ENCODE assay signal across 29 mouse cellular contexts in the genomic region with DNA sequence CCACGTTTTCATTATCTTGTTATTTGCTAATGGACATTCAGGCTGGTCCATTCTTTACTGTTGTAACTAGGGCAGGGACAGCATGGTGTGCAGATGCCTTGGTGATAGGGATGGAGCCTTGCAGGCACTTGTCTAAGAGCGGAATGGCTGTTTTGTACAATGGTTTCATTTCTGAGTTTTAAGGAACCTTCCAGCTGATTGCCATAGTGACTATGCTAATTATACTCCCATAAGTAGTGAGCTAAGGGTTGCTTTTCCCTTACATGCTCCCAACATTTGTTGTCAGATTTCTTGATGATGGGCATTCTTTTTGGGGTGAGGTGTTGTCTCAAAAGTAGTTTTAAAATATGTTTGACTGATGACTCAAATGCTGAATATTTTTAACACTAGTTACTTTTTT. TPM values are rescaled to one million over a fixed set of nuclear protein-coding genes. Genes with fewer than 3 reads are reported as not detected.
DNase-seq lines count a peak whose midpoint lies in the region; ATAC-seq lines count a peak whose summit lies in the region.
"Had no signal": no experiment of that assay in that cellular context is flagged by ENCODE, and none has a peak within 500 bp of the region (broad histone marks: within the 10 kb centered on the region; RNA-seq: fewer than 3 reads in every experiment).

No protein-coding gene starts in this region.

- H3K4me2 ChIP-seq in midbrain, embryonic 11.5 days = no peak overlapping the region
- H3K4me2 ChIP-seq in midbrain, embryonic 14.5 days (ENCODE audit: low read length) = no peak overlapping the region
- H3K4me2 ChIP-seq: embryonic facial prominence, embryonic 13.5 days; embryonic facial prominence, embryonic 15.5 days; forebrain, embryonic 12.5 days; forebrain, embryonic 15.5 days had no signal

- whole genome bisulfite sequencing in midbrain, embryonic 11.5 days = 85% methylated on average over 2 of the region's 2 CpGs
- WGBS in midbrain, embryonic 14.5 days = 75% methylated on average over 2 of the region's 2 CpGs

- H3K27me3 ChIP-seq in midbrain, embryonic 11.5 days (ENCODE audit: control insufficient read depth, insufficient read depth, low read length) = no peaks in the 10 kb centered on the region
- H3K27me3 ChIP-seq in midbrain, embryonic 14.5 days (ENCODE audit: control insufficient read depth, insufficient read depth, low read length) = no peaks in the 10 kb centered on the region
- H3K27me3 ChIP-seq: CH12.LX; embryonic facial prominence, embryonic 13.5 days; embryonic facial prominence, embryonic 15.5 days; forebrain, embryonic 12.5 days; forebrain, embryonic 15.5 days; Patski had no signal

- no peaks in the 10 kb centered on the region for H3K36me3 ChIP-seq in midbrain, embryonic 11.5 days (ENCODE audit: control insufficient read depth, insufficient read depth, low read length)
- no peaks in the 10 kb centered on the region for H3K36me3 ChIP-seq in midbrain, embryonic 14.5 days (ENCODE audit: control insufficient read depth, insufficient read depth, low read length)
- H3K36me3 ChIP-seq: embryonic facial prominence, embryonic 13.5 days; embryonic facial prominence, embryonic 15.5 days; forebrain, embryonic 10.5 days; forebrain, embryonic 12.5 days; forebrain, embryonic 15.5 days had no signal

- no peak overlapping the region for H3K27ac ChIP-seq in midbrain, embryonic 11.5 days (ENCODE audit: low read depth, low read length)
- no peak overlapping the region for H3K27ac ChIP-seq in midbrain, embryonic 14.5 days (replicated peaks; ENCODE audit: low read depth, low read length)
- H3K27ac ChIP-seq: embryonic facial prominence, embryonic 13.5 days; embryonic facial prominence, embryonic 15.5 days; forebrain, embryonic 10.5 days; forebrain, embryonic 12.5 days; forebrain, embryonic 15.5 days had no signal

- H3K9ac ChIP-seq in midbrain, embryonic 11.5 days (ENCODE audit: low read length) = no peak overlapping the region
- H3K9ac ChIP-seq in midbrain, embryonic 14.5 days (replicated peaks; ENCODE audit: low read length) = no peak overlapping the region
- H3K9ac ChIP-seq: embryonic facial prominence, embryonic 13.5 days; embryonic facial prominence, embryonic 15.5 days; forebrain, embryonic 12.5 days; forebrain, embryonic 15.5 days had no signal

- DNase-seq in frontal cortex, postnatal 14 days (ENCODE audit: low spot score in 2 of 2) = no peak
- peak; percentile 79 for DNase-seq in midbrain, embryonic 11.5 days (ENCODE audit: low spot score, missing footprints)
- DNase-seq in midbrain, embryonic 14.5 days = no peak
- DNase-seq in left cerebral cortex, adult 18-20 months (ENCODE audit: low spot score in 2 of 2) = no peak
- DNase-seq in left cerebral cortex, postnatal 4 days = no peak
- DNase-seq: adrenal gland, adult 8-10 months; adrenal gland, postnatal 14 days; adrenal gland, postnatal 36 days; B cell, adult 2 months; cerebellum, adult 11-12 months; cerebellum, adult 2 months; cerebellum, adult 9-10 months; cerebellum, postnatal 10 days; cerebellum, postnatal 25 days; embryo, embryonic 11 days had no signal

- H3K9me3 ChIP-seq in midbrain, embryonic 11.5 days (ENCODE audit: control insufficient read depth, low read length) = no peaks in the 10 kb centered on the region
- H3K9me3 ChIP-seq in midbrain, embryonic 14.5 days (ENCODE audit: control insufficient read depth, low read length) = no peaks in the 10 kb centered on the region
- H3K9me3 ChIP-seq: embryonic facial prominence, embryonic 13.5 days; embryonic facial prominence, embryonic 15.5 days; forebrain, embryonic 10.5 days; forebrain, embryonic 12.5 days; forebrain, embryonic 15.5 days; G1E had no signal

- peaks cover 6% of the 10 kb centered on the region; the same call in 1 of the 2 replicates for H3K4me1 ChIP-seq in midbrain, embryonic 11.5 days (ENCODE audit: control insufficient read depth, insufficient read depth, low read length)
- H3K4me1 ChIP-seq in midbrain, embryonic 14.5 days (ENCODE audit: control insufficient read depth, insufficient read depth, low read length) = peaks cover 12% of the 10 kb centered on the region; the same call in 1 of the 2 replicates
- H3K4me1 ChIP-seq: embryonic facial prominence, embryonic 13.5 days; embryonic facial prominence, embryonic 15.5 days had no signal

- intact Hi-C loops in left cerebral cortex, postnatal 4 days (cut with DNase I) = no loop called here

- no peak overlapping the region for H3K4me3 ChIP-seq in midbrain, embryonic 11.5 days (ENCODE audit: low read depth, low read length)
- no peak overlapping the region for H3K4me3 ChIP-seq in midbrain, embryonic 14.5 days (replicated peaks; ENCODE audit: low read depth, low read length)
- H3K4me3 ChIP-seq: embryonic facial prominence, embryonic 13.5 days; embryonic facial prominence, embryonic 15.5 days; erythroblast, embryonic 14.5 days; forebrain, embryonic 10.5 days; forebrain, embryonic 12.5 days; forebrain, embryonic 15.5 days had no signal

- ATAC-seq in frontal cortex, adult (ENCODE audit: low TSS enrichment) = peak; percentile 38; the same call in 1 of the 2 replicates
- no peak for ATAC-seq in midbrain, embryonic 11.5 days (ENCODE audit: low FRiP score)
- no peak for ATAC-seq in midbrain, embryonic 14.5 days (ENCODE audit: low FRiP score, low TSS enrichment)
- ATAC-seq in megakaryocyte, adult 5-6 weeks (ENCODE audit: poor library complexity, severe bottlenecking) = peak; percentile 51
- ATAC-seq in megakaryocyte progenitor cell, adult 5-6 weeks (replicated peaks; ENCODE audit: poor library complexity) = peak; percentile 29; the same call in 1 of the 2 replicates
- ATAC-seq: activated CD4-positive, CD25-positive, alpha-beta regulatory T cell, adult 4 months; CD4-positive, CD25-positive, alpha-beta regulatory T cell, adult 4 months; forebrain, embryonic 15.5 days; Patski had no signal

RNA-seq across cellular contexts. Expression of gene Ube2e3, which starts 18.5 kb away (rescaled TPM):
- 287 and 293 TPM in 2 replicates for polyA plus RNA-seq in midbrain, embryonic 11.5 days (2014; fragmentation: Nextera tagmentation; extraction: Ambion mirVana)
- polyA plus RNA-seq in midbrain, embryonic 14.5 days (2014; fragmentation: Nextera tagmentation; extraction: Ambion mirVana) = 322 TPM in 2 replicates
- 55.4 and 61.5 TPM in 2 replicates for total RNA-seq in megakaryocyte, adult 5-6 weeks (2015)
- total RNA-seq in megakaryocyte, adult 5-6 weeks (2017) = 36.3 and 37.4 TPM in 2 replicates
- total RNA-seq in megakaryocyte progenitor cell, adult 5-6 weeks (2015) = 69.7 and 75.2 TPM in 2 replicates
- total RNA-seq in megakaryocyte progenitor cell, adult 5-6 weeks (2017) = 33.9 and 36.8 TPM in 2 replicates
- total RNA-seq in left cerebral cortex, adult 18-20 months (2021) = 100 to 1,000 TPM; 103 to 106 TPM
- 100 to 1,000 TPM; 206 to 219 TPM for total RNA-seq in left cerebral cortex, postnatal 4 days (2021)

Comparison
In these comparisons a context has a peak if more than half of its experiments do, and no peak if none do; other contexts are left out.
1. ATAC-seq: peak in frontal cortex, adult (single experiment), megakaryocyte, adult 5-6 weeks (single experiment) and megakaryocyte progenitor cell, adult 5-6 weeks (single experiment); none in midbrain, embryonic 11.5 days (single experiment) and midbrain, embryonic 14.5 days (single experiment).